9 mouse cellular contexts compared by ENCODE assay signal in the genomic region with DNA sequence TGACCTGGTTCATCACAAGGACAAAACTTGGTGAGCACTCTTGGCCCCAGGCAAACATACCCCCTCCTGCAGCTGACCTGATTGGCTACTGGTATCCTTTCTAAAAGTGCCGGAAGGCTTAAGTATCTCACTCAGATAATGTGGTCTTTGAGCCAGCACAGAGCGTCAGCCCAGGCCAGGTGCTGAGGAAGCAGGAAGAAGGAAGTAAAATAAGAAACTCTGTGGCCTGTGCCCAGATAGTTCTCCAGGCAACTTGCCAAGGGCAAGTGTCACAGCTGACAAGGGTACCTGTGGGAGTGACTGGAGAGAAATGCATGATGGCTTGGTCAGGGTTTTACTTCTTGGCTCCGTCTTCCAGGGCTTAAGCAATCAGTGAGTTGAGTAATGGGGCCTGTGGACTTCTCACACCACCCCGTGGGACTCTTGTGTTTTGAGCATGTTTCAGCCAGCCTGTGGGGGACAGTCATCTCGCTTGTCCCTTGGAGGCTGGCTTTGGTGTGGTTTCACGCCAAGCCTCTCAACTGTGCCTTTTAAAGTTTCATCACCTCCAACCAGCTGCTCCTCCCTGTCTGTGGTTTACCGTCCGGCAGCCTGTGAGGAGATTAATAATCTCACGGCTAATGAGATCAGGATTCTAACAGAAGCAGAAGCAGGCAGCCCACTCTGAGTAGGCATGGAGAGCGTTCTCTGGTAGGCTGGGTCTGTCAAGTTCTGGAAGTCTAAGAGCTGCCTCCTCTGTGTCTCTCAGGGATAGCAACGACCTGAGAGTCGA.
DNase-seq lines count a peak whose midpoint lies in the region; ATAC-seq lines count a peak whose summit lies in the region.
"Had no signal": no experiment of that assay in that cellular context is flagged by ENCODE, and none has a peak within 500 bp of the region (broad histone marks: within the 10 kb centered on the region; RNA-seq: fewer than 3 reads in every experiment).

No protein-coding gene starts in this region.

- no peak overlapping the region for H3K4me3 ChIP-seq in intestine, embryonic 15.5 days (replicated peaks)
- no peak overlapping the region for H3K4me3 ChIP-seq in midbrain, embryonic 15.5 days
- H3K4me3 ChIP-seq: limb, embryonic 15.5 days had no signal

- 51% methylated on average over 12 of the region's 12 CpGs for WGBS in intestine, embryonic 15.5 days
- 51% methylated on average over 12 of the region's 12 CpGs for WGBS in midbrain, embryonic 15.5 days

- no peaks in the 10 kb centered on the region for H3K36me3 ChIP-seq in intestine, embryonic 15.5 days
- H3K36me3 ChIP-seq in midbrain, embryonic 15.5 days (replicated peaks): no peaks in the 10 kb centered on the region
- H3K36me3 ChIP-seq: limb, embryonic 15.5 days had no signal

- H3K9me3 ChIP-seq in intestine, embryonic 15.5 days: no peaks in the 10 kb centered on the region
- H3K9me3 ChIP-seq in midbrain, embryonic 15.5 days: no peaks in the 10 kb centered on the region
- H3K9me3 ChIP-seq: limb, embryonic 15.5 days had no signal

- peak; percentile 92 for ATAC-seq in intestine, embryonic 15.5 days
- ATAC-seq in midbrain, embryonic 15.5 days (replicated peaks): no peak
- no peak for ATAC-seq in inflammation-experienced regulatory T-cells, adult 6 months

- H3K4me2 ChIP-seq in intestine, embryonic 15.5 days (replicated peaks): no peak overlapping the region
- no peak overlapping the region for H3K4me2 ChIP-seq in midbrain, embryonic 15.5 days
- H3K4me2 ChIP-seq: limb, embryonic 15.5 days had no signal

- H3K9ac ChIP-seq in intestine, embryonic 15.5 days: no peak overlapping the region
- H3K9ac ChIP-seq in midbrain, embryonic 15.5 days: no peak overlapping the region
- H3K9ac ChIP-seq: limb, embryonic 15.5 days had no signal

- peak; percentile 42 to 45 for DNase-seq in adrenal gland, postnatal 36 days
- DNase-seq in gastrocnemius, postnatal 10 days: peak; percentile 31
- peak; percentile 73 for DNase-seq in lung, postnatal 10 days
- no peak for DNase-seq in frontal cortex, postnatal 25 days (ENCODE audit: low spot score in 2 of 2)
- DNase-seq in adipocyte (ENCODE audit: low spot score): no peak

- H3K27me3 ChIP-seq in intestine, embryonic 15.5 days (replicated peaks): no peaks in the 10 kb centered on the region
- H3K27me3 ChIP-seq in midbrain, embryonic 15.5 days (replicated peaks): no peaks in the 10 kb centered on the region
- H3K27me3 ChIP-seq: limb, embryonic 15.5 days had no signal

- H3K4me1 ChIP-seq in intestine, embryonic 15.5 days (replicated peaks): 0 out of 2 replicates have a peak, but pooled peaks cover 3% of the 10 kb centered on the region
- no peaks in the 10 kb centered on the region for H3K4me1 ChIP-seq in midbrain, embryonic 15.5 days

- H3K27ac ChIP-seq in intestine, embryonic 15.5 days: no peak overlapping the region
- H3K27ac ChIP-seq in midbrain, embryonic 15.5 days: no peak overlapping the region
- H3K27ac ChIP-seq: limb, embryonic 15.5 days had no signal

Comparison
In these comparisons a context has a peak if more than half of its experiments do, and no peak if none do; other contexts are left out.
1. DNase-seq: peak in adrenal gland, postnatal 36 days (2 of 2), gastrocnemius, postnatal 10 days (single experiment) and lung, postnatal 10 days (single experiment); none in frontal cortex, postnatal 25 days (0 of 2) and adipocyte (single experiment).